Mouse (Mus musculus): Measurements from ENCODE around the gene Zc3h14.

DNA sequence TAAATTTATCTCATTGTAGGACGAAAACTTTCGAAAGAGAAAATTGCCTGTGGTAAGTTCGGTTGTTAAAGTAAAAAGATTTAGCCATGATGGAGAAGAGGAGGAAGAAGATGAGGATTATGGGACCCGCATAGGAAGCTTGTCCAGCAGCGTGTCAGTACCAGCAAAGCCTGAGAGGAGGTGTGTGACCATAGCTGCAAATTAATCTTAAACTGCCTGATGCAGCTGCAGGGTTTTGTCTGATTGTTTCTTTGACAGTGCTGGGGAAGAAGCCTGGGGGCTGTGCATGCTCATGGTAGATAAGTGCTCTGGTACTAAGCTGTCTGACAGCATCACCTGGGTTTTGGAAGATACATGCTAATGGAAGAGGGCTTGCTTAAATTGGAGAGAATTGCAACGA, 12.9 kb downstream of the Zc3h14 start:
- no peak for TF ChIP-seq POLR2A (IDR thresholded peaks at IDR 0.05; ENCODE audit: control insufficient read depth, extremely low read depth, insufficient read depth, low read length, poor library complexity)
- no peak for TF ChIP-seq CTCF (IDR thresholded peaks at IDR 0.05; ENCODE audit: borderline replicate concordance, control insufficient read depth, extremely low read depth, insufficient read depth, low read length, poor library complexity)
